Mouse (Mus musculus) olfactory bulb, adult 2 months (tissue): Measurements from ENCODE around the gene Tmem51. TPM values are rescaled to one million over a fixed set of nuclear protein-coding genes. Genes with fewer than 3 reads are reported as not detected.

Experiments
- H3K27ac ChIP-seq: fragments of 200-500 bp; 2 replicates; pipeline ENCODE4 v1.5.1; 2012; ENCODE audit warnings: low read depth, low read length; ENCODE audit not compliant: insufficient read depth
- H3K4me1 ChIP-seq: fragments of 200-500 bp; 2 replicates; pipeline ENCODE4 v1.6.1; 2012; ENCODE audit warnings: low read length; ENCODE audit not compliant: control insufficient read depth, insufficient read depth
- H3K4me3 ChIP-seq: fragments of 200-500 bp; 2 replicates; pipeline ENCODE4 v1.5.1; 2012; ENCODE audit warnings: mild to moderate bottlenecking, low read depth, low read length, moderate library complexity; ENCODE audit not compliant: insufficient read depth
- CTCF ChIP-seq: fragments of 200-500 bp; IDR thresholded peaks from 2 replicates; pipeline ENCODE4 v1.5.1; 2012; ENCODE audit warnings: low read depth, mild to moderate bottlenecking, low read length, moderate library complexity; ENCODE audit not compliant: insufficient read depth
- POLR2A ChIP-seq: fragments of 200-500 bp; IDR thresholded peaks from 2 replicates; pipeline ENCODE4 v1.6.1; 2012; ENCODE audit warnings: mild to moderate bottlenecking, low read depth, low read length, moderate library complexity; ENCODE audit not compliant: insufficient read depth
- WGBS: fragments of 180-500 bp; shearing (Covaris S2); methylation state at CpG from one replicate; pipeline ENCODE4 v1.1.7; 2018; 5-methylcytosine and 5-hydroxymethylcytosine counted together
- polyA plus RNA-seq: library from polyadenylated mRNA; stranded (reverse); fragments of >200 nt; gene quantifications from 2 replicates; pipeline ENCODE4 v1.2.4, GENCODE M21; 2012; ENCODE audit warnings: low replicate concordance; ENCODE audit not compliant: missing spikeins, insufficient read depth, insufficient read length

The Tmem51 gene
- polyA plus RNA-seq, 1 experiment: not detected

DNA sequence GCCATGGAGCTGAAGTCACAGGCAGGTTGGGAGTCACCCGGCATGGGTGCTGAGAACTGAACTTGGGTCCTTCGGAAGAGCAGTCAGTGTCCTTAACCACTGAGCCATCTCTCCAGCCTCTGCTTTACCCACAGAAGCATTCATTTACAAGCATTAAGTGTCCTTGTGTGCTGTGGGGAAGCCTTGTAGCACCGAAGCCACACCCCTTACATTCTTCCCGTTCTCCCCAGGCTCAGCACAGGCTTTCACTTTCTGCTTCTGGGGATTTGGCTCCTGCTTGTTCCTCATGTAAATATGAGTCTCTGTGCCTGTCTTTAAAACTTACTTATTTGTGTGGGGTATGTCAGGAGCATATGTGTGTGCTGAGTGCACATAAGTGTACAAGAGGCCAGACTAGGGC, 60.9 kb downstream of the Tmem51 start:
- TF ChIP-seq CTCF (no peak), POLR2A (no peak)
- Histone ChIP-seq H3K4me1 (no peaks in the 10 kb centered on the region), H3K27ac (no peak overlapping the region), H3K4me3 (no peak overlapping the region)
- 77% methylated on average over 4 of the region's 4 CpGs for WGBS

DNA sequence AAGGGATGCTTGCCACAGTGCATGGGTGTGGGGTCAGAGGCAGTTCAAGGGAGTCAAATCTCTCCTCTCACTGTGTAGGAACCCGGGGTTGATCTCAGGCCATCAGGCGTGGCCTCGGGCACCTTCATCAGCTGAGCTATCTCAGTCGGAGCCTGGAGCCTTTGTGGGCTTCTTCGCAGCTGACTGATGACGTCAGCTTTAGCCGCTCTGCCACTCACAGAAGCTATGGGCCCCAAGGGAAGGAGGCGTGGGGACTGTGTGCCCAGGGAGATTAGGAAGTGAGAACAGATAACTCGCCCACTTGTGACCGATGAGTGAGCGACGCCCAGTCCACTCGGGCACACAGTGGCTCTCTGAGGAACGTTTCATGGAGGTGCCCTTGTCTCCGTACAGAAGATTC, 66.4 kb downstream of the Tmem51 start:
- 66% methylated on average over 15 of the region's 15 CpGs for WGBS
- H3K27ac ChIP-seq: no peak overlapping the region

DNA sequence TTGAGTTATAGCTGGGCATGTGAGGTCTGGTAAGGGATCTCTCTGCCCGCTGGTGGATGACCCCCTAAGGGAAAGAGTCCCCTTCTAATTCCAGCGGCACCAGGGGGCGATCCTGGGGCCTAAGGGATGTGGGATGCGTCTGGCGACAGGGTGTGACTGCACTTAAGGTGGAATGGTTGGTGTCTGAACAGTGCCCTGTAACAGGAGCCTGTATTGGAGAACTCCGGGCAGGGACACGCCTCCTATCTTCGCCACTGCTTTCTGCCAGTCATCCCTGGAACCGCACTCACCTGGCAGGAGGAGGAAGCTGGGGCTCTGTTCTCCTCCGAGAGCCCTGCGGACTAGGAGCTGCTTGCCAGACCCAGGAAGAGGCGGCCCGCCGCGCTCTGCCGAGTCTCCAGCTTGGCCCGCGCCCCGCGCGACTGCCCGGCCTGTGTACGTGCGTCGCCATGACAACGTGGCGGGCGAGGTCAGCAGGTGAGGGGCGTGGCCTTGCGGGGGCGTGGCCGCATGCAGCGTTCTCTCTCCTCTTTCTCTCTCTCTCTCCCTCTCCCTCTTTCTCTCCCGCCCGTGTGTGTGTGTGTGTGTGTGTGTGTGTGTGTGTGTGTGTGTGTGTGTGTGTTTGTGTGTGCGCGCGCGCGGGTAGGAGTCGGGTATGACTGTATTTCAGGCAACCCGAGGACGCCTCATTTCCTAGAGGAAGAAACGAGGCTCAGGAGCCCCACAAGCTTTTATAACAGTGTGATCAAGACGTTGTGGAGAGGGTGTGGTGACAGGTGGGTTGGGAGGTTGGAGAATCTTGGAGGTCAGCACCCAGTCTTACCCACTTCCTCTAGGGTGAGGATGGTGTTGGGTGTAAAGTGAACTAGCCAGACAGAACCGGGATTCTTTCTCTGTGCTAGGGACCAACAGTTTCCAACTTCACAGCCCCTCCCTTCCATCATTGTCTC, 69.2 kb downstream of the Tmem51 start, which contains the start of gene Fhad1:
Gene Fhad1, minus strand, starts transcription at position 424 of the 950 bp plus-strand sequence.
- WGBS: 7% methylated on average over 46 of the region's 46 CpGs
- Histone ChIP-seq H3K4me1 (peaks cover 15% of the 10 kb centered on the region), H3K4me3 (peak within 1 kb of the TSS; percentile 40), H3K27ac (no peak within 1 kb of the TSS)
- TF ChIP-seq POLR2A: no peak
- no peak for TF ChIP-seq CTCF

More for the DNA sequence above, 66.4 kb downstream of the Tmem51 start:
- Histone ChIP-seq H3K4me1 (peaks cover 13% of the 10 kb centered on the region), H3K4me3 (no peak overlapping the region)
- TF ChIP-seq POLR2A: no peak
- no peak for TF ChIP-seq CTCF

DNA sequence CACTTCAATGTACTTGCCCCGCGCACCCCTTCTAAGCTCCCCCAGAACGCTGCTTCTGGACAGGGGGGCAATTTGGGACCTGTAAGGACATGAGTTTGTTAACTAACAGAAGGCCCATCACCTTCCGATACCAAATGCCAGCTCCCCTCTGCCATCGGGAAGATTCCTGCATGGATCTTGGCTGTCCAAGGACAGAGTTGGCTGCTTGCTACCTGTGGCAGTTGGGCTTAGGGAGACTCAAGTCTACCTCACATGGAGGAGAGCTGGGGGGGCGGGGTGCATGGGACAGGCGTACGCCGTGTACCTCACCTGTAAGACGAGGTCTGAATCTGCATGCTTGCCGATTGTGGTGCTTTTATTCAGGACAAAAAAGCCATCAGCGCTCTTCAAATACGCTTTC, 72.9 kb downstream of the Tmem51 start:
- H3K27ac ChIP-seq: no peak overlapping the region
- 93% methylated on average over 13 of the region's 13 CpGs for WGBS
- peaks cover 18% of the 10 kb centered on the region for H3K4me1 ChIP-seq
- no peak overlapping the region for H3K4me3 ChIP-seq
- TF ChIP-seq CTCF (no peak), POLR2A (no peak)

DNA sequence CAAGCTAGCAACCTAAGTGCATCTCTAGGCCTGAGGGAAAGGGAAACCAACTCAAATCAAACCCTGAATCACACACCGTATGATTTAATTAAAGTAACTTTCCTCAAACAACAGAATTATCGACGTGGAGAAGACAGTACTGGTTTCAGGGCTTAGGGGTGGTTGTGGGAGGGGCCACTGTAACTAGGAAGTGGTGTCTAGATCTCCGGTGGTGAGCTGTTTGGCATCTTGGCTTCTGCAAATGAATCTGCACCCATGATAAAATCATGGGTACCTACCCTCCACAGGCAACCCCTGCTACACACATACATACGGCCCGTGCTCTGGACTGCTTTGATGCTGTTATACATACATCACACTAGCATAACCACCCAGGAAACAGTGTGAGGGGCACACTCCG, 73.7 kb downstream of the Tmem51 start:
- TF ChIP-seq POLR2A (no peak), CTCF (no peak)
- 68% methylated on average over 7 of the region's 7 CpGs for whole genome bisulfite sequencing
- Histone ChIP-seq H3K4me3 (no peak overlapping the region), H3K27ac (no peak overlapping the region), H3K4me1 (peaks cover 15% of the 10 kb centered on the region)

DNA sequence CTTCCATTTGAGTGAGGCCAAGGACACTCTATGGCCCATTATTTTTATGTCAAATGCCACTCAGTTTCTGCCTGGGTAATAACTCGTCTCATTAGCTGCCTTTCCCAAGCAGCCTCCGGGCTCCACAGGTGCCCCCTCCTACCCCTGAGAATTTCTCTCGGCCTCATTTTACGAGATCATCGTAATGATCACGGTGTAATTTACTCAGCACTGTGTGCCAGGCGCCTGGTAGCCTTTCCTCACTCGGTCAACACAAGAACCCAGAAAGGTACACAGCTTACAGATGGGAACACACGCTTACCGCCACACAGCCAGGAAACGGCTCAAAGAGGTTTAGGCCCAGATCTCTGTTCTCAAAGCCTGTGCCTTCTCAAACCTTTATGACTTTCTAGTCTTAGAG, 75.9 kb downstream of the Tmem51 start:
- H3K4me3 ChIP-seq: no peak overlapping the region
- H3K4me1 ChIP-seq: peaks cover 6% of the 10 kb centered on the region; the same call in 1 of the 2 replicates
- TF ChIP-seq POLR2A (no peak), CTCF (no peak)
- WGBS: 79% methylated on average over 11 of the region's 11 CpGs
- no peak overlapping the region for H3K27ac ChIP-seq

DNA sequence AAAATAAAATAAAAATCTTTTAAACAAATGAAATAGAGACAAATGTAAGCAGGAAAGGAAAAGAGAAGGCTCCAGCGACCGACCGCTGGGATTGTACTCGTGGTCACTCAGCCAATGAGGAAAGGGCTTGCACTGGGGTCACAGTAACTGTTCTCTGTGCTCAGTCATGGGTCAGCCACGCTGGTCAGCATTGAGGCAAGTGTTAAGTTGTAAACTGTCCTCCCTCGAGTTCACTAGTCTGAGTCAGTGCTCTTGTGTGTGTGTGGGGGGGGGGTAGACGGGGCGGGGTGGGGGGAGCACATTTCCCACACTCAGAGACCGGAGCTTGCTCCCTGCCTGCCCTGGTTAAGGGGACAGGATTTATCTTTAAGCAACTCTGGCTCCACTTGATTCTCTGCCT, 83.5 kb downstream of the Tmem51 start:
- WGBS: 63% methylated on average over 9 of the region's 9 CpGs

DNA sequence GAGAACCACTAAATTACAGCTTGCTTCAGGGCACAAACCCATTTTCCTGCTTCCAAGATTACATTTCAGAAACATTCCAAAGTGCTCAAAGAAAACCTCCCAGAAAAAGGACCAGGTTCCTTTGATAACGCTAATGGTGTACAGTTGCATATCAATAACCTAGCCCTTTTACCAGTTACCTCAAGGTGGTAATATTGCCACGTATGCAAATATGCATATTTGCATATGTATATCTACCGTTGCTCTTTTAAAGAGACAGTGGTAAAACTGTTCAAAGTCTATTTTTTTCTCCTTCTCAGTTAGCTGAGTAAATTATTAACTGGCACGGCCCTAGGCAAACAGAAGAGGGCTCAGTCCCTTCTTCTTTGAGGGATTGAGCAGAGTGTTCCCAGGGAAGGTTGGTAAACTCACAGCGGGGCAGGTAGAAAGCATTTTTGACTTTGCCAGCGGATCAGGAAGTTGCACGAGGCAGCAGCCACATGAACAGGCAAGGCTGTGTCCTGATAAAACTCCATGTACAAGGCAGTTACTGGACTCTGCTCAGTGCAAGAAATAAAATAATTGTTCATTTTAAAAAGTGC, 84.5 kb downstream of the Tmem51 start:
- H3K27ac ChIP-seq: no peak overlapping the region
- WGBS: 55% methylated on average over 7 of the region's 7 CpGs

More for the DNA sequence above, 83.5 kb downstream of the Tmem51 start:
- no peak for TF ChIP-seq POLR2A
- H3K4me1 ChIP-seq: peaks cover 5% of the 10 kb centered on the region
- H3K4me3 ChIP-seq: no peak overlapping the region
- H3K27ac ChIP-seq: no peak overlapping the region

DNA sequence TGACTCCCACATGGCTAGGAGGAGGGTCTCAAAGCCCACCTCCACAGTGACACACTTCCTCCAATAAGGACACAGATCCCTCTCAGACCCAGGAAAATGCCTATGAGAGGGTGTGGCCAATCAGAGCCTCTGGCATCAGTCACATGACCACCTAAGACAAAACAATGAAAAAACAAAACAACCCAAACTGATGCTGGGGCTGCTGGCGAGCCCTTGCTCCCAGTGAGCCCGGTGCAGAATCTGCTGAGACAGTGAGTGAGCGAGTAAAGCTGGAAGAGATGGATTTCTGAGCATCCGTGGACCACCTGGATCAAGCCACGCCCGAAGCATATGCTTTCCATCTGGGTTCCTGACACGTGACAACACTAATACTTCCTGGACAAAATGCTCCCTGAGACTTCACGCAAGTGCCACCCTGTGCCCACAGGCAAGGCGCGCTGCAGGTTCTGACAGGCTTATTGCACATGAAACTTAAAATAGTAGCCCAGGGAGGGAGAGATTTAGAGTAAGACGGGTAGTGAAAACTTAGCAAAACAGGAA, 85.8 kb downstream of the Tmem51 start:
- Histone ChIP-seq H3K4me3 (peak overlapping the region; percentile 33; the same call in 1 of the 2 replicates), H3K27ac (no peak overlapping the region), H3K4me1 (peaks cover 5% of the 10 kb centered on the region)
- 14% methylated on average over 11 of the region's 11 CpGs for WGBS
- TF ChIP-seq CTCF (no peak), POLR2A (no peak)

More for the DNA sequence above, 84.5 kb downstream of the Tmem51 start:
- TF ChIP-seq POLR2A: no peak
- H3K4me1 ChIP-seq: peaks cover 5% of the 10 kb centered on the region
- H3K4me3 ChIP-seq: no peak overlapping the region
